Mouse (Mus musculus) brain, embryonic 14.5 days (tissue): ENCODE data around the gene Ypel1.

Experiments
- CTCF ChIP-seq: fragments of 200-500 bp; IDR thresholded peaks from 2 replicates; pipeline ENCODE4 v1.5.1; 2012; ENCODE audit warnings: inconsistent platforms, mild to moderate bottlenecking, moderate library complexity, borderline replicate concordance; ENCODE audit not compliant: insufficient read depth, insufficient read length; ENCODE audit errors: extremely low read depth
- POLR2A ChIP-seq: fragments of 200-500 bp; IDR thresholded peaks from 2 replicates; pipeline ENCODE4 v1.6.1; 2012; ENCODE audit warnings: mild to moderate bottlenecking, inconsistent platforms, borderline replicate concordance; ENCODE audit not compliant: poor library complexity, insufficient read depth, insufficient read length, severe bottlenecking; ENCODE audit errors: extremely low read depth

- TF ChIP-seq CTCF = no peak
- TF ChIP-seq POLR2A = no peak
These were observed 52.1 kb downstream of the Ypel1 start for GRCm38 (mm10) chr16:17121569-17121968.
